Mouse (Mus musculus) CD8-positive naive resting alpha-beta T cell, adult 57 days (primary cell): ENCODE data around the gene Acpp. TPM values are rescaled to one million over a fixed set of nuclear protein-coding genes. Genes with fewer than 3 reads are reported as not detected.

Source experiments
- total RNA-seq: library from RNA; stranded (reverse); gene quantifications from one replicate; pipeline ENCODE4 v1.2.4, GENCODE M21; 2023

The Acpp gene
- 47.3 TPM for total RNA-seq

DNA sequence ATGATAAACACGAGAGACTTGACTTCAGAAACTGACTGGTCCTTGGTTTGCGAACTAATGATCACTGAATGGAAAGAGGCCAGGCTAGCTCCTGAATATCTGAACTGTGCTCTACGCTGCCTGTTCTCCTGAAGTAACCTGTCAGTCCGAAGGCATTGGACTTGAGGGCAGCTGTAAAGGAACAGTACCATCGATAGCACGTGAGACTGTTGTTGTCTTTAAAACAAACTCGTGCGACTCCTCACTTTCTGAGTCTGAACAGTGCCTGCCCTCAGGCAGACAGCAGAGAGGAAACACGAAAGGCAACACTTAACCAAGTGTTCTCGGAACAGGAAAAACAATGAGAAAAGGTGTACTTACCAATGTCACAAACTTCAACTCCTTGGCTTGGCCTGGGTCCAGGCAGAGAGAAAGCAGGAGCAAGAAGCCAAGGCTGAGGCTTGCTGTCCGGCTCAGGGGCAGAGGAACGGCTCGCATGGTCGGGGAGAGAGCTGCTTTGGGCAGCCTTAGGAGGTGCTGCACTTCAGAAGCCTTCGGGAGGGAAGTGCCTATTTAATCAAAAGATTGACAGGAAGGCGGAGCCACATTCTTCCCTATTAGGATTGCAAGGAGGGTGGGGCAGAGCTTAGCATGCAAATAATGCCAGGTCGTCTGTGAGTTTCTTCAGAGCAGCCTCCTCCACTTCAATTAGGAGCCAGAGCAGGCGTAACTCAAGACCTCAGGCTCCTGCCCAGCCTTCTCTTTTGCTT lies at the start of gene Acpp:
Acpp (minus strand) TSS at position 566 of the 749 bp plus-strand sequence.

DNA sequence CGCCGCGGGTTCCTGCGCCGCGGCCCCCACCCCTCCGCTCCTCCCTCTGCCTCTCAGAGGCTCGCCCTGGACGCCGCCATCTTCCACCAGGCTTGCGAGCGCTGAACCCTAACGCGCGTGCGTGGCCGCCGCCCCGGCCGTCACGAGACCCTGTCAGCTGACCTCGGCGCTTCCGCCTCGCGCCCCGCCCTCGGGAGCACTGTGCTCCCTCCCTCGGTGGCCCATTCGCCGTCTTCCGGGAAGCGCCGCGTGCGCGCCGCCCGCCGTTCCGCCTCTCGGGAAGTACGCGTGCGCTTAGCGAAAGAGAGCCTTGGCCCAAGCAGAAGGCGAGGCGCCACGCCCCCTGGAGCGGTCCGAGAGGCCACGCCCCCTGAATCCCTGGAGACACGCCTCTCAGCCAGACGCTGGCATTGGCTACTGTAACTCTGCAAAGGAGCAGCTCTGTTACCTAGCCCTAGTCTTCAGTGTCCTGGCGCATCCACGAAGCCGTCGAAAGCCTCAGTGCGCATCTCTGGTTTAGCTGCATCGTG lies 74.7 kb downstream of the Acpp start, which contains the start of gene Dnajc13:
Dnajc13 (minus strand) TSS at position 108 of the 530 bp plus-strand sequence.

Other genes with a start within 250 kb of the Acpp start
- not detected for gene Ackr4, start 210.8 kb downstream of the Acpp start, total RNA-seq
- 90.4 TPM for gene Dnajc13, start 74.8 kb downstream of the Acpp start, total RNA-seq
- 3.6 TPM for gene Cpne4, start 209.5 kb upstream of the Acpp start, total RNA-seq